Mouse (Mus musculus) heart, postnatal 14 days (tissue): ENCODE results near the gene Ufc1. TPM values are rescaled to one million over a fixed set of nuclear protein-coding genes. Genes with fewer than 3 reads are reported as not detected.

Source experiments
- DNase-seq, 2 experiments: peaks; one replicate each; pipeline ENCODE4 v3.0.0; 2021 to 2022
- intact Hi-C: fragments of 180-260 bp; cut with DNase I; formaldehyde crosslinking; loops from one replicate; pipeline ENCODE4 v1.15.1; 2025
- total RNA-seq, 2 experiments: library from RNA; stranded (reverse); gene quantifications; 2 replicates each; pipeline ENCODE4 v1.2.3; 2021

Gene Ufc1
- total RNA-seq, 2 experiments from 2014 or later, result 82.9 to 88.2 TPM

DNA sequence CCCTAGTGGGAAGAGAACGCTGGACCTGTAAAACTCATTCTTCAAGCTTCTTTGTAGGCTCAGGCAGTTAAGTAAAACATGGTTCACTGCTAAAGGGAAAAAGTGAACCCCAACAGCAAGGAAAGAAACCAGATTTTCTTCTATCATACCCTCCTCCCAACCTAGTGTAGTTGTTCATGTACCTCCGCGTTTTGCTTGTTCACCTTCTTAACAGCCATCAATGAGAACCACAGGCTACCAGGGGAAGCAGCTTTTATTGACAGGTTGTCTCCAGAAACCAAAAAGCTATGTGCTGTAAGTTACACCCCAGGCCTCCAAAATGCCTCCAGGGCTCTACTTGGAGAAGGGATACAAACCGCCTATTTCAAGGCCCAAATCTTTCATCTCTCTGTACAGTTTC is 6.5 kb downstream of the Ufc1 start:
- intact Hi-C loops, result no loop called here
- DNase-seq, result no peak

DNA sequence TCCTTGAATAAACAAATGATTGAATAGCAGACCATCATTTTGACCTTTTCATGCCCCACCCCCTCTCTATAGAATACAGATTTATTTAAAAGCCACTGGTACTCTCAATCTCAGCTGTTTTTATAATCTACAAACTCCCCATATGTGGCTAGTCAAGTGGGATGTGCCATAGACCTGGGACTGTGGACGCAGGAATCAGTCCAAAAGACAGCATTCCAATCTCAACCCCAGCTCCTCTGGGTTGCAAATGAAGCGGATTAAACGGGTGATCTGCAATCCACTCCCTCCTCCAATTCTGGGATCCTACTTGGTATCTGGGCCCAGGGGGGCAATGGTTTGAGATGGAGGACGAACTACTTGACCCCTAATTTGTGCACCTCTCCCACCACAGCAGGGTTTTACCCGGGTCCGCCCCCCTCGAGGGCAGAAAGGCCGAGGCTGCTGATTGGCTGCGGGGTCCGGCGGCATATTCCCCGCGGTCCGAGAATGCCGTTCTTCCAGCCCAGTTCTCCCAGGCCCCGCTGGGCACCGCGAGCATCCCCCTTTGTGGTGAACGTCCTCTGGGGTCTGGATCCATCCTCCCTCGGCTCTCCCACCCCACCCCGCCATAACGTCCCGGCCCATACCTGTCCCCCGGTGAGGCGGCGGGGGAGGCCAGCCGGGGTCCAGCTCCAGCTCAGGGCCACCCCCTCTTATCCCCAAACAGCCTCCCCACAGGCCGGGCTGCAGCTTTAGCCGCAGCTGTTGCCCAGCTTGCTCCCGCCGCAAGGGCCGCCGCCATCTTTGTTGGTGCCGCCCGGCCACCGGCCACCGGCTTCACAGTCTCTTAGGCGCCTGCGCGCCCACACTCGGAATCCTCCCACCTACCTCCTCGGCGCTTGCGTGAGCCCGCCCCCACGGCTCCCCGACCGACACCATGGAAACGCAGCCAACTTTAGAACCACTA is 7.4 kb downstream of the Ufc1 start, which contains the start of gene Usp21:
Gene Usp21, minus strand, starts transcription at position 856 of the 946 bp plus-strand sequence.
- intact Hi-C loops, result no loop called here
- DNase-seq, result peak; percentile 95 to 97

DNA sequence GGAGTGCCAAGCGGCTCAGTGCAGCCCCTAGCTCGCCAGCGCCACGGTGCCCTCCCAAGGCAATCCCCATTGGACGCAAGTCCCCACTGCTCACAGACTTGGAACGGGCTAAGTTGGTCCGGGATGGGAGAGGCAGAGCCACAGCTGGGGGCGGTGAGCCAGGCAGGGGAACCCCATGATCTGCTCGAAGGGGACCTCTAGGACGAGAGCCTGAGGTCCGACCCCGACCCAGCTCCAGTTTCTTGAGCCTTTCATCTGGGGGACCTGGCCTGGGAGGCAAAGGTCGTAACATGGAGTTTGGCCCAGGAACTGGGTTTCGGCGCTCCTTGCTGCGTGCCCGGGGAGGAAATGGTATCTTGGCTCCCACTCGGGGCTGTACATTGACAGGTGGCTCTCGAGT is 8.3 kb downstream of the Ufc1 start:
- no peak for DNase-seq
- intact Hi-C loops, result no loop called here

DNA sequence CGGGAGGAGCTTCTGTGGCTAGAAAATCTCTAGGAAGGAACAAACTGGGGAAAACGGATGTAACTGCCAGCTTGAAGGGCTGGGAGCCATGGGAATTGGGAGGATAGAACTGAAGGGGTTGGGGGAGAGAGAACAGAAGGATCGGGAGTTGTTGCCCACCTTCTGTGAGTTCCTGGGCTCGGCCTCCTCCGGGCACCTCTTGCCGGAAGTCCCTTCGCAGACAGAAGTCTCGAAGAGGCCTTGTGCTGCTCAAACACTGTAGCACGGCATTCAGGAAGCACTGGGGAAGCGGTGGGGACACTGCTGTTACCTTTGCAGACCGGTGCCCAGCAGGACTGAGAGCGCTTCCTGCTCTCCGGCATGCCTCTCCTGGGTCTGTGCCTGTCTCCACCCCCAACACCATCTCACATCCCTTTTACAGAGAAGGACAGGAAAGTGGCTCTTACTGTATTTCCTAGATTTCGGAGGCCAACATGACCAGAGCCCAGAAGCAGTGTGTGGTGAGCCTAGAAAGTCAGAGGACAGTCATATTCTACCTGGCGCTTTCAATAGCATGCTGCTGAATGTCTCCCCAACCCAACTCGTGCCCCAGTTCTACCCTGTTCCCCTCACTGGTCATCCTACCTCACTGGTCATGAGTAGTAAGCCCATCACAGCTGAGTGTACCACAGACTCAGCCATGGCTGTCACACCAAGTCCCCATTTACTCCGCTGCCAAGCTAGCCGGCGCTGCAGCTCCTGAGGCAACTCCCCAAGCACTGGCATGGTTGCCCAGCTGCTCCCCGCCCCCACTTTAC is 9.5 kb downstream of the Ufc1 start:
- intact Hi-C loops, result no loop called here
- DNase-seq, result no peak

DNA sequence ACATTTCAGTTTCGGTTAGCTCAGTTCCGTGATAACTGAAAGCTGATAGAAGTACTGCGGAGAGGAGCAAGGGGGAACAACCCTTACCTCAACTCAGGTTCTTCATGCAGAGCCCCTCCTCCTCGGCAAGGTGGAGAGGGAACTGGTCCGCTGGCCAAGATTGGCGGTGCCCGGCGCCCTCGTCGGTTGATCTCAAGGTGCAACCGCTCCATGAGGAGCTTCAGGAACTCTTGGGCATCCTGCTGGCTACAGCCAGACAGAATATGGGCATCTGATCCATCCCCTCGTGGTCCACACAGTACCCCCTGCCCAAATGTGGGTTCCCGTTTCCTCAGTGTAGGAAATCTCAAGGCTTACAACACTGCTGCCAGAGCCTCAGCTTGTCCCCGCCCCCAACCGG is 10.3 kb downstream of the Ufc1 start:
- no peak for DNase-seq
- intact Hi-C loops, result loop anchor here (5.0 kb wide), 1 partner anchor 42 kb away; no protein-coding TSS in a partner anchor

DNA sequence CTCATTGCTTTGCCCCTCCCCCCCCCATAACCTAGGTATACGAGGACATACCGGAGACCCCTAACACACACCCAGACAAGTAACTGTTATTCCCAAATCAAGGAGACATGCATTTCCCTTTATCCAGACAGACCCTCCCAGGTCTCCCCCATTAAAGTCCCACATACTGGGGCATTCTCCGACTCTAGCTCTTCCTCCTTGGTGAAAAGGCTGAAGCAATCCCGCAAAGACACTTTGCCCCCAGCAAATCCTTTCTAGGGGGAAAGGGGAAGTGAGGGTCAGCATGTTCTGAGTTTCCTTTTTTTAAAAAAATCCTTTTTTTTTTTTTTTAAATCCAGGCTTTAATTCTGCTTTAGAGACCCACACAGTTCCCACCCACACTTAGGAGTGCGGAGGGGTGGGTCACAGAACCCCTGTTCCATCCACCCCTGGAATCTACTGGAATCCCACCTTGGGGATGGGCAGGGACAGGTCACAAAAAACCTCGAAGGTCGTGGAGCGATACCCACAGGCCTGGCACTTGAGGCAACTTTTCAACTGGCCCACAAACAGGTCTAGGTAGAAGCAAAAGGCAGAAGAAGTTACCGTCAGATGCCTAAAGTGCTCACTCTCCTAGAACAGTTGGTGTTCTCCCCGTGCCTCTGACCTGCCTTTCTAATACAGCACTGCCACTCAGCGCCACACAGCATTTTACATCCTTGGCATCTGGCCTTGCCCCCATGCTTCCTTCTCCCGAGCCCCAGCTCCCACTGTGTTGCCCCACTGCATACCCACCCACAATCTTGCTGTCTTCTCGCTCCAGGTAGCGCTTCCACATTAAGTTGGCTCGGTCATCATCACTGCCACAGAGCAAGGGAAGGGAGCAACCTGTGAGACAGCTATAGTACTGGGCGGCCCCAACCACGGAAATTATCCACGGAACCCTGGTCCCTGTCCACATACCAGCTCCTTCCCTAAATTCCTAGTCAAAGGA is 11.3 kb downstream of the Ufc1 start:
- intact Hi-C loops, result loop anchor here (2.0 to 5.0 kb wide), 2 partner anchors 41 to 59 kb away; partner anchors contain the start of gene Apoa2
- no peak for DNase-seq

DNA sequence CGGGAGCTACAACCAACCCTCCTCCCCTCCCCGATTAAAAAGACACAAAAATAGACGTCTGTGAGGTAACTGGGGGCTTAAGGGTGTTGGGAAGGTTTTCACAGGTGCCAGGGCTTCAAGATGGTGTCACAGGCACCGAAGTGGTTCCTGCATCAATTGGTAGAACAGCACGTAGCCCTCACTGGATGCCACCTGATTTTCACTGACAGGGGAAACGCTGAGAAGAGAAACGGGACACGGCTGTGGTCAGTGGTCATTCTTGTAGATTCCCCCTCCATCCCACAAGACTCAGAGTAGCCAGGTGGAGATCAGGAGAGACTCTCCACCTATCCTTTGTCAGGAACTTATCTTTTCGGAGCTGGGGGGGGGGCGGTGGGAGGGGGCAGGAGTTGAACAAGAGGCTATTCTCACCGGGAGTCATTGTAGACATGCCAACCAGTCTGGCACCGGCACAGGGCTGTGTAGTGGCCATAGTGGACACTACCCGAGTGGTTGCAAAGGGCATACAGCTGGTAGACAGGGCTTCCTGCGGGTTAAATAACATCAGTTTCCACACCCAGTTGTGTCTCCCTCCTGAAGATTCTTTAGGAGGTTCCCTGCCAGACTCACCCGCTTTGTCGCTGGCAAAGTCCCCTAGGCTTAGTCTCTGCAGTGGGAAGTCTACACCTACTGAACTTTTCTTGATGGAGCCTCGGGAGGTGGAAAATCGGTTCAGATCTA is 12.6 kb downstream of the Ufc1 start:
- intact Hi-C loops, result loop anchor here (2.0 to 5.0 kb wide), 2 partner anchors 40 to 57 kb away; partner anchors contain the start of gene Apoa2
- peak in 1 of 2 experiments; percentile 1 for DNase-seq

DNA sequence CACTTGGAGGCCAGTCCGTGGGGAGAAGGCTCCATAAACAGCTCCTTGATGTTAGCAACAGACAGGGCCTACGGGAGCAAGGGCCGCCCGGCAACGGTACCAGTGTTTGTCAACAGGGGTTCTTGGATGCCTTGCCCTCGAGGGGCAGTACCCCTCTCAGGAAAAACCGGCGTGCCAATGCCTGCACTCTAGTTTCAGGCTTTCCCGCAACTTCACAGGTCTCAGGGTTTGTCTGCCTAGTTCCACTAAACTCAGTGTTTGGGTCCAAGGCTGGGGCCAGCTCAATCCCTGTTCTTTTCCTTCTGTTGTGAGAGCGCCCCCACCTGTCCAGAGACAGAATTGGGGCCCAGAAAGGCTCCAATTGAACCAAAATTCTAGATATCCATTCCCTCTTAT is 13.3 kb downstream of the Ufc1 start:
- peak; percentile 85 to 88 for DNase-seq
- intact Hi-C loops, result loop anchor here (5.0 kb wide), 1 partner anchor 39 kb away; no protein-coding TSS in a partner anchor

DNA sequence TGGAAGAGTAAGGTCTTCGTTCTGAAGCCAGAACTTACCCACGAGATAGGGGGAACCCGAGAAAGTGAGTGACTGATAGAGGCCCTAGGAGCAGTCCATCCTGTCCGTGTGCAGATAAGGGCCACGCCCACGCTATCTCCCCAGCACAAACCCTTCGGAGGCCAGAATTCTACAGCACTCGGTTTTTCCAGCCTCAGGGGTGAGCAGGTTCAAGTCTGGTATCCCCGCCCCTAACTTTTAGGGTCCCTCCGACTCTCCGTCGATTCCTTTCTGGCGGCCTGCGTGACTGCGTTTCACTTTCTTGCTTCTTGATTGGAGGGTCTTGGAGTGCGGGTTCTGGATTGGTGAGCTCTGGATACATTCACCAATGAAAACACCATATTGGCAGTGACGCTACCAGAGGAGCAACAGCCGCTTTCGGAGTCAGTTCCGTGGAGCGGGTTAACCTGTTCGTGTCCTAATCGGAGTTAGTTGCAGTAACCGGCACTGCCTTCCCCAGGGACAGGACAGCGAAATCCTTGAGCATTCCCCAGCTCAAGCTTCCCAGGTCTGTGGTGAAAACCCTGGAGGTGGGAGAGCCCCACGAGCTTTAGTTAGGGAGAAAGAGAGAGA is 13.8 kb downstream of the Ufc1 start, which contains the start of gene Ppox:
Gene Ppox, minus strand, starts transcription at position 271 of the 612 bp plus-strand sequence.
- intact Hi-C loops, result loop anchor here (5.0 kb wide), 1 partner anchor 39 kb away; no protein-coding TSS in a partner anchor
- DNase-seq, result peak; percentile 84 to 88

DNA sequence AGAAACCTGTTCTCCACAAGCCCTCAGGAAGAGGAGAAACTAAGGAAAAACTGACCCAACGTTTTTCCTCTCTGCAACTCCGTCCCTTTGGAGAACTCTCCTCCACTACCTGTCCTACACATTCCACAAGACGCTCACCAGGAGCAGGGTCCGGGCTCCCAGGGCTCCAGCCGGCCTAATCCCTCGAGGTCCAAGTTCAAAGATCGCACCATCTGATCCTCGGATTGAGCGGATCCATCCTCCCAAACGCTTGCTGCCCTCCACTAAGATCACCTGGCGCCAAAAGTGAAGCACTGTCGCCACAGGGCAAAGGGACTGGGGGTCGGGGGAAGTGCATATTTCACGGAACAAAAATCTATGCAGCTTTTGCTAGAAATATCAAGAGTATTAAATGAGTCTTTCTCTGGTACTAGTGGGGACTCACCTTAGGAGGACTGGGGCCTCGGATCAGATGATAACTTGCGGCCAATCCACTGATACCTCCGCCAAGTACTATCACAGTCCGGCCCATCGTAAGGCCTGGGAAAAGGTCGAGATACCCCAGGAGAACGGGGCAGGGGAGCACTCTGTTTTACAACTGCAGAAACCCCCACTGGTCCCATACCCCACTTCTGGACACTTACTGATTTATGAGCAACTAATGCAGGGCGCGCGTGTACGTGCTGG is 14.4 kb downstream of the Ufc1 start:
- DNase-seq, result peak in 1 of 2 experiments; percentile 2
- intact Hi-C loops, result loop anchor here (5.0 kb wide), 1 partner anchor 38 kb away; no protein-coding TSS in a partner anchor

DNA sequence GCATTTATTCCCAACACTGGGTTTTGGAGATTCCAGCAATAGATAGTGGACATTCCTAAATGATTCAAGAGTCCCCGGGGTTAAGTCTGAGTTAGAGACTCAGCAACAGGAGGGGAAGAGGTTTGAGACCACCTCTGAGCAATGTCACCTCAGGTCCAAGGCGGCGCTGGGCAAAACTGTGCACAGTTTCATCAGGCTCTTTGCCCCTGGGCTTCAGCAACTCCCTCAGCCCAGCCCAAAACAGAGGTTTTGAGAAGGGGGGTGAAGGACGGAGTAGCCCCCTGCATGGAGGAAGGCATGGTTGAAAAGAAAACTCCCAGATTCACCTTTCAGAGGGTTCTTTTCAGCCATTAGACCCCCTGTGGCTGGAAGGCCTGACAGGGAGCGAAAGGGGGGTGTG is 15.1 kb downstream of the Ufc1 start:
- intact Hi-C loops, result loop anchor here (5.0 kb wide), 1 partner anchor 37 kb away; no protein-coding TSS in a partner anchor
- peak in 1 of 2 experiments; percentile 1 for DNase-seq

DNA sequence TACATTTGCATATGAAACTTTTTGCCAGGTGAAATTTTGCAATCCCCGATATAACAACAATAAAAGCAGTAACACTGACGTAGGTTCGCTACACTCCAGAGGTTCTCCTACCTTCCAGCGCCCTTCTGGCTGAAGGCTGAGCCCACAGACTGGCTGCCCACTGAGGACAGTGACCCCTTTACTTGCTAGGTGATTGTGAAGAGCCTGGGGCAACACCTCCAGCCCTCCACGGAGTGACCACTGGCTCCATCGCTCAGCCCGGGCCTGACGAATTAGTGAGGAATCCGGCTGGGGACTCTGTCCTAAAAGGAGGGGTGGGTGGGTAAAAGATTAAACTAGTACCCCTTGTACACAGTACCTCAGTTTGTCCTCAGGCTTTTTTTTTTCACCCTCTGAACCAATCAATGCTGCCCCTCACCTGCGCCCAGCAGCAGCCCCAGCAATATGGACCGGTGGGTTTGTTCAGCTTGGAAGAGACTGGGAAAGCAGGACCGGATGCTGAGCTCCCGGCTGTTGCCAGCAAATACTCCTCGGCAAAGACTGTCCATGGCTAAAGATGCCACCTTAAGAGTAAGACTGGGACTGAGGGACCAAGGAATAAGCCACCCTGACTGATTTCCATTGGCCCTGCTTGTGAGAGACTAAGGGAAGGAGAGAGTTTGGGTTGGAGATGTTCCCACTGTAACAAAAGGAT is 15.7 kb downstream of the Ufc1 start:
- intact Hi-C loops, result no loop called here
- DNase-seq, result peak in 1 of 2 experiments; percentile 1

DNA sequence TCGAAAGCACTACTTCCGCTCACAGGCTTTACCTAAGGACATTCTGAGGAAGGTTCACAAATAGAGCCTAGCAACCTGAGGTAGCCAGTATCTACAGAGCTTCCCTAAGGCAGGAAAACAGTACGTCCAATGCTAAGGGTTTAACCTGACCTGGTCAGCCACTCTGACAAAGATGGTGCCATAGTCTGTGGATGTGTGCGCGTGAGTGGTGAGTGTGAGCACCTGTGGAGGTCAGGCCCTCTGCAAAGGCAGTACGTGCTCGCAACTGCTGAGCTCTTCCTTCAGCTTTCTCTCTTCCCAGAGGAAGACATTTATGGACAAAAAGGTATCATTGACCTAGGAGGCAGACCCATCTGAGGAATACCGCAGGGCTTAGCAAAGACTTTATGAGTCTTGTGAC is 16.4 kb downstream of the Ufc1 start:
- intact Hi-C loops, result no loop called here
- no peak for DNase-seq

DNA sequence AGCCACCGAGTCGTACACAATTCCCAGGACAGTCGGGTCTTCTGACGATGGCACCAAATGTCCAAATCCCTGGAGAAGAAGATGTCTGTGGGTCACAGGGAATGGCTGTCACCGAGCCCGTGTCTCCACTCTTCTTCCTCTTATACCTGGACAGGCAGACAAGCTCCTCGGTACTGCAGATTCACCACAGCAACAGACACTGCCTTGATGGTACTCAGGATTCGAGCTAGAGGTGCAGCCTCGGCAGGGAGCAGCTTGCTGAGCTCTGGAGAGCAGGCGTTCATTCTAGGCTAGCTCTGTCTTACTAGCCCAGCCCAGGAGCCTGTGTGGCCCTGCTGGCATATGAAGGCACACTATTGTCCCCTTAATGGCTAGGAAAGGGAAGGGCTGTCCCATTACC is 17.1 kb downstream of the Ufc1 start:
- no peak for DNase-seq

DNA sequence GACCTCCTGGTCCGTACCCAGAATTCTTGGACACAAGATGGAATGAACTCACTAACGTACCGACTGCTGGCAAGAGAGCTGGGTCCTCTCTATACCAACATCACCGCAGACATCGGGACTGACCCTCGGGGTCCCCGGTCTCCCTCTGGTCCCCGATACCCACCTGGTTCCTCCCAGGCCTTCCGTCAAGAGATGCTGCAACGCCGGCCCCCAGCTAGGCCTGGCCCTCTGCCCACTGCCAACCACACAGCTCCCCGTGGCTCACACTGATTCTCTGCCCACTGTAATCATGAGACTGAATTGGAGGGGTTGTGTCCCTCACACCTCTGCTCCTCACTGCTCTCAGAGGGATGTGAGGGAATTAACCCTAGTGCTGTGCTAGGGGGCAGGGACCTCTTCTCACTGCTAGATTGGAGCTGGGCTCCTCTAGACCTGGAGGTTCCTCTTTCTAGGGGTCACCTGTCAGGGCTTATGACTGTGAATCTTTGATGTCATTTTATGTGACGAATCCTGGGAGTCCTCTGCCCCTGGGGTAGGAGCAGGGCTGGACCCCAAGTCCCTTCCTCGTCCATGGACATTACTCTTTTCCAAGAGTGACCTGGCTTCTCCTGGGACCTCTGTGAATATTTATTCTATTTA is 18.6 kb downstream of the Ufc1 start:
- no peak for DNase-seq
- intact Hi-C loops, result no loop called here

More for the DNA sequence above, 17.1 kb downstream of the Ufc1 start:
- intact Hi-C loops, result no loop called here

DNA sequence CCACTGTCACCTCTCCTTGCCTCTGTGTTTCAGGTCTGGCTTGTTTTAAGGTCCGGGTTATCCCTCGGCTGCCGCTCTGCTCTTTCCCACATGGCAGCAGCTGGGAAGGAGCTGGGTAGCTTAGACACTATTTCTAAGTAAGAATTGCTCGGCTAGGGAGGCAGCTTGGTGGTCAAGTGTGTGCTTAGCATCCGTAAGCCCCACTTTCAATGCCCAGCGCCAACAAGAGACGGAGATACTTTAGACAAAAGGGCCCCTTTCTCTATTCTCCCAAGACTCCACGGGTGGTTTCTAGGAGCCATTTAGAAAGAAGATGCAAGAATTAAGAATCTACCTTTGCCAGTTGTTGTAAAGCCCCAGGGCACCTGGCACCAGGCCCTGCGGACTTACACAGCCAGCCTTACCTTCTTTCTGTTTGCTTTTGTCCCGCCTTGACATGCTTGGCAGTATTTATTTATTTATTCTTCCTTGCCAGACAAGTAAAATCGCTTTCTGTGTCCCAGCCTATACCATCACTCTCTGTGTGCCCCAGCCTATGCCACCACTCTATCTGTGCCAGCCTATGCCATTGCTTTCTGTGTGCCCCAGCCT is 19.6 kb downstream of the Ufc1 start:
- DNase-seq, result no peak
- intact Hi-C loops, result no loop called here
